ENCODE assay signal across 27 mouse cellular contexts in genomic region chr2:121888720-121889497, GRCm38 (mm10). TPM values are rescaled to one million over a fixed set of nuclear protein-coding genes. Genes with fewer than 3 reads are reported as not detected.
DNase-seq lines count a peak whose midpoint lies in the region; ATAC-seq and TF ChIP-seq lines count a peak whose summit lies in the region.
"Had no signal": no experiment of that assay in that cellular context is flagged by ENCODE, and none has a peak within 500 bp of the region (broad histone marks: within the 10 kb centered on the region; RNA-seq: fewer than 3 reads in every experiment).

No protein-coding gene starts in this region.

- ATAC-seq in kidney, postnatal 0 days (replicated peaks; ENCODE audit: low FRiP score, low read depth), result no peak; the same call in 1 of the 2 replicates
- no peak for ATAC-seq in midbrain, embryonic 16.5 days
- ATAC-seq: CD4-positive, CD25-positive, alpha-beta regulatory T cell, adult 4 months; forebrain, postnatal 0 days; inflammation-experienced regulatory T-cells, adult 6 months had no signal

- peak; percentile 62 for DNase-seq in liver, adult 2 months (ENCODE audit: extremely low read depth, low read depth, low spot score)
- DNase-seq in liver, result no peak
- peak; percentile 38 for DNase-seq in kidney, adult 9 months
- DNase-seq in kidney, postnatal 0 days (ENCODE audit: low spot score), result peak; percentile 88
- peak; percentile 31 to 40 for DNase-seq in kidney, postnatal 4 days
- no peak for DNase-seq in layer of hippocampus, adult 11-12 months (ENCODE audit: low spot score)
- DNase-seq: adrenal gland, postnatal 25 days; cerebellum, adult 18-20 months; cerebellum, postnatal 10 days; forebrain, postnatal 0 days; heart, postnatal 10 days; layer of hippocampus, postnatal 36 days; left cerebral cortex, postnatal 4 days; liver, embryonic 13.5 days; lung, postnatal 4 days; right cerebral cortex, postnatal 4 days; thymus, postnatal 4 days had no signal

- no peak overlapping the region for H3K4me3 ChIP-seq in liver, adult 2 months (ENCODE audit: insufficient read depth, low read depth, low read length)
- H3K4me3 ChIP-seq in kidney, postnatal 0 days (replicated peaks; ENCODE audit: low read depth, low read length), result no peak overlapping the region
- no peak overlapping the region for H3K4me3 ChIP-seq in midbrain, embryonic 16.5 days (ENCODE audit: low read depth, low read length)
- H3K4me3 ChIP-seq: erythroblast, embryonic 14.5 days; forebrain, embryonic 12.5 days; heart, embryonic 13.5 days; hindbrain, embryonic 15.5 days; liver, embryonic 13.5 days; megakaryocyte, embryonic 14.5 days; midbrain, embryonic 12.5 days; neural tube, embryonic 13.5 days had no signal

- peaks cover 6% of the 10 kb centered on the region; the same call in 1 of the 2 replicates for H3K4me1 ChIP-seq in liver, adult 2 months (ENCODE audit: control insufficient read depth, insufficient read depth, low read length)
- no peaks in the 10 kb centered on the region for H3K4me1 ChIP-seq in kidney, postnatal 0 days (replicated peaks; ENCODE audit: insufficient read depth, low read length)
- no peaks in the 10 kb centered on the region for H3K4me1 ChIP-seq in midbrain, embryonic 16.5 days (ENCODE audit: control insufficient read depth, insufficient read depth, low read length)
- H3K4me1 ChIP-seq: forebrain, embryonic 12.5 days; heart, embryonic 13.5 days; hindbrain, embryonic 15.5 days; liver, embryonic 13.5 days; midbrain, embryonic 12.5 days had no signal

- no peaks in the 10 kb centered on the region; the same call in 1 of the 2 replicates for H3K79me2 ChIP-seq in liver, adult 2 months (ENCODE audit: control insufficient read depth, insufficient read depth, low read length)

- H3K36me3 ChIP-seq in liver, adult 2 months (ENCODE audit: control insufficient read depth, insufficient read depth, low read length), result no peaks in the 10 kb centered on the region
- no peaks in the 10 kb centered on the region for H3K36me3 ChIP-seq in kidney, postnatal 0 days (ENCODE audit: insufficient read depth, low read length)
- no peaks in the 10 kb centered on the region for H3K36me3 ChIP-seq in midbrain, embryonic 16.5 days (ENCODE audit: control insufficient read depth, insufficient read depth, low read length)
- H3K36me3 ChIP-seq: forebrain, embryonic 12.5 days; heart, embryonic 13.5 days; hindbrain, embryonic 15.5 days; liver, embryonic 13.5 days; midbrain, embryonic 12.5 days; neural tube, embryonic 13.5 days had no signal

- no peak for TF ChIP-seq POLR2A in liver, adult 2 months (IDR thresholded peaks at IDR 0.05; ENCODE audit: extremely low read depth, insufficient read depth, low read length)

- WGBS in liver, adult 2 months, result 32% methylated on average over 3 of the region's 3 CpGs
- WGBS in kidney, postnatal 0 days, result 47% methylated on average over 3 of the region's 3 CpGs
- 89% methylated on average over 3 of the region's 3 CpGs for WGBS in midbrain, embryonic 16.5 days

- peak overlapping the region; percentile 8; the same call in 1 of the 2 replicates for H3K27ac ChIP-seq in liver, adult 2 months (replicated peaks; ENCODE audit: insufficient read depth, low read depth, low read length)
- peak overlapping the region; percentile 15; the same call in 1 of the 2 replicates for H3K27ac ChIP-seq in kidney, postnatal 0 days
- no peak overlapping the region for H3K27ac ChIP-seq in midbrain, embryonic 16.5 days (ENCODE audit: low read length)
- H3K27ac ChIP-seq: forebrain, embryonic 12.5 days; heart, embryonic 13.5 days; hindbrain, embryonic 15.5 days; liver, embryonic 13.5 days; midbrain, embryonic 12.5 days; neural tube, embryonic 13.5 days had no signal

- H3K9ac ChIP-seq in liver, adult 2 months (ENCODE audit: low read depth, low read length), result no peak overlapping the region
- H3K9ac ChIP-seq in kidney, postnatal 0 days (ENCODE audit: low read depth, low read length), result no peak overlapping the region
- no peak overlapping the region for H3K9ac ChIP-seq in midbrain, embryonic 16.5 days (ENCODE audit: low read depth, low read length)
- H3K9ac ChIP-seq: forebrain, embryonic 12.5 days; forebrain, postnatal 0 days; heart, embryonic 13.5 days; hindbrain, embryonic 15.5 days; liver, embryonic 13.5 days; midbrain, embryonic 12.5 days; neural tube, embryonic 13.5 days had no signal

- H3K4me2 ChIP-seq in kidney, postnatal 0 days (ENCODE audit: low read length), result no peak overlapping the region
- H3K4me2 ChIP-seq in midbrain, embryonic 16.5 days (ENCODE audit: low read length), result no peak overlapping the region
- H3K4me2 ChIP-seq: forebrain, embryonic 12.5 days; heart, embryonic 13.5 days; hindbrain, embryonic 15.5 days; liver, embryonic 13.5 days; midbrain, embryonic 12.5 days; neural tube, embryonic 13.5 days had no signal

- no peak for TF ChIP-seq CTCF in liver, adult 2 months (IDR thresholded peaks at IDR 0.05; ENCODE audit: low read depth, low read length)
- TF ChIP-seq CTCF in kidney, postnatal 0 days (IDR thresholded peaks at IDR 0.05; ENCODE audit: low read depth), result no peak

- no peaks in the 10 kb centered on the region for H3K27me3 ChIP-seq in liver, adult 2 months (ENCODE audit: control insufficient read depth, insufficient read depth, low read length)
- no peaks in the 10 kb centered on the region for H3K27me3 ChIP-seq in kidney, postnatal 0 days (ENCODE audit: insufficient read depth, low read length)
- no peaks in the 10 kb centered on the region for H3K27me3 ChIP-seq in midbrain, embryonic 16.5 days (ENCODE audit: control insufficient read depth, insufficient read depth, low read depth, low read length)
- H3K27me3 ChIP-seq: forebrain, embryonic 12.5 days; heart, embryonic 13.5 days; hindbrain, embryonic 15.5 days; liver, embryonic 13.5 days; megakaryocyte, embryonic 14.5 days; midbrain, embryonic 12.5 days; neural tube, embryonic 13.5 days had no signal

- H3K9me3 ChIP-seq in kidney, postnatal 0 days (replicated peaks; ENCODE audit: low read length), result no peaks in the 10 kb centered on the region
- no peaks in the 10 kb centered on the region for H3K9me3 ChIP-seq in midbrain, embryonic 16.5 days (replicated peaks; ENCODE audit: control insufficient read depth, low read length, poor library complexity, severe bottlenecking)
- H3K9me3 ChIP-seq: forebrain, embryonic 12.5 days; heart, embryonic 13.5 days; hindbrain, embryonic 15.5 days; liver, embryonic 13.5 days; midbrain, embryonic 12.5 days; neural tube, embryonic 13.5 days had no signal

RNA-seq across cellular contexts. Expression of gene Casc4, which starts 22.1 kb away (rescaled TPM):
- 5.1 TPM in 2 replicates for total RNA-seq in liver, adult 2 months (2014; rRNA removed)
- polyA plus RNA-seq in liver, adult 2 months (2012; rRNA removed), result 0.60 and 0.61 TPM in 2 replicates
- 21.3 and 23.2 TPM in 2 replicates for polyA plus RNA-seq in kidney, postnatal 0 days (2015; fragmentation: Nextera tagmentation; extraction: Ambion mirVana)
- 30.3 and 30.6 TPM in 2 replicates for polyA plus RNA-seq in midbrain, embryonic 16.5 days (2015; fragmentation: Nextera tagmentation; extraction: Ambion mirVana)
- polyA plus RNA-seq: erythroblast, embryonic 14.5 days had no signal

Comparison
In these comparisons a context has a peak if more than half of its experiments do, and no peak if none do; other contexts are left out.
1. DNase-seq: peak in liver, adult 2 months (single experiment), kidney, adult 9 months (single experiment), kidney, postnatal 0 days (single experiment) and kidney, postnatal 4 days (2 of 2); none in liver (single experiment) and layer of hippocampus, adult 11-12 months (single experiment).
2. RNA of gene Casc4, which starts 22.1 kb away (polyA plus RNA-seq): 30.3 to 30.6 TPM in midbrain, embryonic 16.5 days and 21.3 to 23.2 TPM in kidney, postnatal 0 days; 0.60 to 0.61 TPM in liver, adult 2 months; every median in the first group is over 10 times any median in the second.